Mouse (Mus musculus): ENCODE measurements around the gene Acd. TPM values are rescaled to one million over a fixed set of nuclear protein-coding genes. Genes with fewer than 3 reads are reported as not detected.

The Acd gene
- total RNA-seq, 2 experiments from 2014 or later, result 44.5 to 51.9 TPM

DNA sequence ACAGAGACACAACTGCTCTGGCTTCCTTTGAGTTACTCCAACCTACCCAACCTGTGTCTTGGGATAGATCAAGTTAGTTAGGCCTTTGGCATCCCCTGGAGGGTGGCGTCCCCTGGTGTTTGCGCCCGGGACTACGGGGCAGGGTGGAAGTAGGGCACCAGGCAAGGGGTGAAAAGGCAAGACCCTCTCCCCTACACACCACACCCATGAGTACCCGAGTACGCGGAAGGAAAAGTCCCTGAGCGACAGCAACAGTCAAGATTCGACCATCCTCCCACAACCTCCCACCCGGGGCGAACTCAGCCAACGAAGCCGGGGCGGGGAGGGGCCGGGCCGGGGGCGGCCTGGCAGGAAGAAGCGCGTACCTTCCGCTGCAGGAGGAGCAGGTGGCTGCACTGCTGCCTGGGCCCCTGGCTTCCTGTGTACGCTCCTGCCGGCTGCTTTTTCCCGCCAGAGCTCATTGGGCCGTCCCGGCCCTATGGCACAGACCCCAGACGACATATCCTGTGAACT, 15.1 kb downstream of the Acd start, which contains the start of gene Carmil2:
Gene Carmil2 (plus strand): TSS at position 479 of the 513 bp plus-strand sequence.
- intact Hi-C loops (cut with DNase I), result no loop called here
- no peak for DNase-seq (ENCODE audit: low spot score in 2 of 2)

DNA sequence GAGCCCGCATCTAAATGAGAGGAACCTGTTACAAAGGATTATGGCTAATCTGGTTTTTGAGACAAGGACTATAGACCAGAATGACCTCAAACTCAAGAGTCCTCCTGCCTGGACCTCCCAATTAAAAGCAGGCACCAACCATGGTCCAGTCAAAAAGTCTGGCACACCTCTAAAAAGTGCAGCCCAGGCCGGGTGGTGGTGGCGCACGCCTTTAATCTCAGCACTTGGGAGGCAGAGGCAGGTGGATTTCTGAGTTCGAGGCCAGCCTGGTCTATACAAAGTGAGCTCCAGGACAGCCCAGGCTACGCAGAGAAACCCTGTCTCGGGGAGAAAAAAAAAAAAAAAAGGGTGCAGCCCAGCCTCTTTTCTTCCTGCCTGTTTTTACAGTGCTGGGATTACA, 15.6 kb downstream of the Acd start:
- intact Hi-C loops (cut with DNase I), result no loop called here

GRCm38 (mm10) chr8:105677891-105678290, 23.0 kb downstream of the Acd start:
- intact Hi-C loops (cut with DNase I), result no loop called here

More for the DNA sequence above, 15.6 kb downstream of the Acd start:
- no peak for DNase-seq (ENCODE audit: low spot score in 2 of 2)

GRCm38 (mm10) chr8:105661167-105661566, 39.7 kb downstream of the Acd start:
- DNase-seq (ENCODE audit: low spot score in 2 of 2), result peak in 1 of 2 experiments; percentile 12
- intact Hi-C loops (cut with DNase I), result no loop called here

More at GRCm38 (mm10) chr8:105677891-105678290, 23.0 kb downstream of the Acd start:
- DNase-seq (ENCODE audit: low spot score in 2 of 2), result no peak

- DNase-seq (ENCODE audit: low spot score in 2 of 2), result no peak
- intact Hi-C loops (cut with DNase I), result no loop called here
Measured at GRCm38 (mm10) chr8:105657641-105658040, 43.3 kb downstream of the Acd start.

DNA sequence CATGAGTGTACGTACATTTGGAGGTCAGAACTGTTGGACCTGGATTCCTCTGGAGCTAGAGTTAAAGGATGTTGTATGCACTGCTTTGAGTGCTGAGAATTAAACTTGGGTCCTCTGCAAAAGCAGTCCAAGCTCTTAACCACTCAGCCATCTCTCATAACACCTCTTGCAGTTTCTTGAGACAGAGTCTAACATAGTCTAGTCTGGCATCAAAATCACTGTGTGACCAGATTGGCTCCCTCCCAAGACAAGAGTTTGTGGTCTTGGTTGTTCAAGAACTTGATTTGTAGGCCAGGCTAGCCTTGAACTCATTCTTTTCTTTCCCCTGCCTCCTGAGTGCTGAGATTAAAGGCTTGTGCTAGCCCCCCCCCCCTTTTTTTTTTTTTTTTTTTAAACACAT, 52.0 kb downstream of the Acd start:
- intact Hi-C loops (cut with DNase I), result no loop called here
- DNase-seq (ENCODE audit: low spot score in 2 of 2), result no peak

Other genes starting within 250 kb of the Acd start
- gene Tppp3, start 229.6 kb downstream of the Acd start, total RNA-seq (2021), result 10 to 100 TPM; 30.1 to 37.5 TPM
- gene Zdhhc1, start 204.2 kb downstream of the Acd start, total RNA-seq (2021), result 10 to 100 TPM; 34.9 to 35.6 TPM
- gene Hsd11b2, start 182.3 kb downstream of the Acd start, total RNA-seq (2021), result not detected
- 100 to 1,000 TPM; 317 to 340 TPM for gene Atp6v0d1, start 135.1 kb downstream of the Acd start, total RNA-seq (2021)
- 10 to 100 TPM; 77.0 to 81.5 TPM for gene Ripor1, start 95.8 kb downstream of the Acd start, total RNA-seq (2021)
- gene Ctcf, start 64.5 kb downstream of the Acd start, total RNA-seq (2021), result 10 to 100 TPM; 63.7 to 68.5 TPM
- gene Agrp, start 63.7 kb downstream of the Acd start, total RNA-seq (2021), result not detected
- gene Carmil2, start 14.8 kb downstream of the Acd start, total RNA-seq (2021), result 10 to 100 TPM; 58.0 to 61.9 TPM
- gene Pard6a, start within 50 bp of the Acd start, total RNA-seq (2021), result 10 to 100 TPM; 41.2 to 46.6 TPM
- under 1 TPM; 0.53 to 0.60 TPM for gene 4933405L10Rik, start 6.6 kb upstream of the Acd start, total RNA-seq (2021)
- 1 to 10 TPM; 8.7 to 9.8 TPM for gene Enkd1, start 7.1 kb upstream of the Acd start, total RNA-seq (2021)
- 10 to 100 TPM; 22.0 to 25.5 TPM for gene Gfod2, start 57.6 kb upstream of the Acd start, total RNA-seq (2021)
- 10 to 100 TPM; 24.4 to 25.8 TPM for gene Ranbp10, start 126.2 kb upstream of the Acd start, total RNA-seq (2021)
- not detected for gene Tsnaxip1, start 126.6 kb upstream of the Acd start, total RNA-seq (2021)
- gene Cenpt, start 152.2 kb upstream of the Acd start, total RNA-seq (2021), result 10 to 100 TPM; 14.0 to 16.6 TPM
- 10 to 100 TPM; 40.0 to 40.4 TPM for gene Thap11, start 154.0 kb upstream of the Acd start, total RNA-seq (2021)
- gene Nutf2, start 159.5 kb upstream of the Acd start, total RNA-seq (2021), result 10 to 100 TPM; 21.8 to 32.1 TPM
- gene Edc4, start 179.8 kb upstream of the Acd start, total RNA-seq (2021), result 10 to 100 TPM; 58.1 to 62.9 TPM
- gene Nrn1l, start 192.5 kb upstream of the Acd start, total RNA-seq (2021), result 1 to 10 TPM; 3.1 to 3.2 TPM
- 1 to 10 TPM; 8.1 to 8.5 TPM for gene Pskh1, start 199.3 kb upstream of the Acd start, total RNA-seq (2021)
- under 1 TPM; 0.85 to 0.96 TPM for gene Ctrl, start 232.8 kb upstream of the Acd start, total RNA-seq (2021)
- gene Psmb10, start 237.3 kb upstream of the Acd start, total RNA-seq (2021), result 10 to 100 TPM; 84.9 to 92.0 TPM
- 10 to 100 TPM; 28.0 to 32.5 TPM for gene Lcat, start 242.3 kb upstream of the Acd start, total RNA-seq (2021)